Mouse (Mus musculus): ENCODE results near the gene Gm13697.

Gene Gm13697

DNA sequence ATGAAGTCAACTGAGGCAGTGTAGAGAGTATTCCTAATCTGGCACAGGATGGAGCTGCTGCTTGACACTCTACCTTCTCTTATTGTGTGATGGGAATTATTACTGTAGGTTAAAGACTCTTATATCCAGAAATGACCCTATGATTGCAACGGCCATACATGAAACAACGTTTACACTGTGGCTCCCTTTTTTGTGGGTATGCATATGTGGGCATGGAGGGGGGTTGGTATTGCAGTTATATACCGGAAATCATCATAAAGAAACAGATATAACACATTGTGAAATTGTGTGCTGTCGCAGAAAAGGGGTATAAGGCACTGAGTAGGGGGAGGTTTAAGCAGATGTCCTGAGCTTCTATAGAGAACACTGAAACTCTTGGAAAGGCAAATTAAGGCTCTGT, 51.5 kb downstream of the Gm13697 start:
- DNase-seq, result no peak

All from kidney, postnatal 4 days (tissue).